Mouse (Mus musculus) heart, embryonic 11.5 days (tissue): ENCODE data around the gene Acp7. TPM values are rescaled to one million over a fixed set of nuclear protein-coding genes. Genes with fewer than 3 reads are reported as not detected.

ENCODE experiments used
- ATAC-seq: fragments of 200-750 bp; cut with Nextera tagmentation; replicated peaks from 2 replicates; pipeline ENCODE4 v1.8.0; 2017; ENCODE audit warnings: moderate library complexity; ENCODE audit not compliant: insufficient number of reproducible peaks, low FRiP score, low TSS enrichment
- H3K27ac ChIP-seq: fragments of 300-500 bp; sonication (generic); 2 replicates; pipeline ENCODE4 v1.5.1; 2014; ENCODE audit warnings: mild to moderate bottlenecking, low read depth, low read length
- H3K27me3 ChIP-seq: fragments of 300-500 bp; sonication (generic); 2 replicates; pipeline ENCODE4 v1.6.1; 2014; ENCODE audit warnings: mild to moderate bottlenecking, low read length, mixed read lengths; ENCODE audit not compliant: control insufficient read depth, insufficient read depth
- H3K36me3 ChIP-seq: fragments of 300-500 bp; sonication (generic); 2 replicates; pipeline ENCODE4 v1.6.1; 2014; ENCODE audit warnings: mild to moderate bottlenecking, low read length, moderate library complexity, mixed read lengths; ENCODE audit not compliant: control insufficient read depth, insufficient read depth
- H3K4me1 ChIP-seq: fragments of 300-500 bp; sonication (generic); 2 replicates; pipeline ENCODE4 v1.6.1; 2014; ENCODE audit warnings: low read length; ENCODE audit not compliant: control insufficient read depth, insufficient read depth
- H3K4me2 ChIP-seq: fragments of 300-500 bp; sonication (generic); 2 replicates; pipeline ENCODE4 v1.6.1; 2014; ENCODE audit warnings: mild to moderate bottlenecking, moderate library complexity
- H3K4me3 ChIP-seq: fragments of 300-500 bp; sonication (generic); 2 replicates; pipeline ENCODE4 v1.5.1; 2014; ENCODE audit warnings: low read depth, low read length
- H3K9ac ChIP-seq: fragments of 300-500 bp; sonication (generic); 2 replicates; pipeline ENCODE4 v1.6.1; 2014; ENCODE audit warnings: mild to moderate bottlenecking, low read depth, low read length, moderate library complexity
- H3K9me3 ChIP-seq: fragments of 300-500 bp; sonication (generic); replicated peaks from 2 replicates; pipeline ENCODE4 v1.6.1; 2016; ENCODE audit warnings: low read length; ENCODE audit not compliant: control insufficient read depth
- WGBS: fragments of 180-500 bp; shearing (Covaris S2); extraction: QIAGEN DNeasy Blood & Tissue Kit; methylation state at CpG from one replicate; pipeline ENCODE4 v1.1.7; 2014; ENCODE audit not compliant: insufficient replicate concordance; 5-methylcytosine and 5-hydroxymethylcytosine counted together
- polyA plus RNA-seq: library from polyadenylated mRNA; unstranded; fragments of >200 nt; fragmentation: Nextera tagmentation; extraction: Ambion mirVana; gene quantifications from 2 replicates; pipeline ENCODE4 v1.2.1, GENCODE M21; 2014

Gene Acp7
- polyA plus RNA-seq, 1 experiment from 2014 or later = not detected

DNA sequence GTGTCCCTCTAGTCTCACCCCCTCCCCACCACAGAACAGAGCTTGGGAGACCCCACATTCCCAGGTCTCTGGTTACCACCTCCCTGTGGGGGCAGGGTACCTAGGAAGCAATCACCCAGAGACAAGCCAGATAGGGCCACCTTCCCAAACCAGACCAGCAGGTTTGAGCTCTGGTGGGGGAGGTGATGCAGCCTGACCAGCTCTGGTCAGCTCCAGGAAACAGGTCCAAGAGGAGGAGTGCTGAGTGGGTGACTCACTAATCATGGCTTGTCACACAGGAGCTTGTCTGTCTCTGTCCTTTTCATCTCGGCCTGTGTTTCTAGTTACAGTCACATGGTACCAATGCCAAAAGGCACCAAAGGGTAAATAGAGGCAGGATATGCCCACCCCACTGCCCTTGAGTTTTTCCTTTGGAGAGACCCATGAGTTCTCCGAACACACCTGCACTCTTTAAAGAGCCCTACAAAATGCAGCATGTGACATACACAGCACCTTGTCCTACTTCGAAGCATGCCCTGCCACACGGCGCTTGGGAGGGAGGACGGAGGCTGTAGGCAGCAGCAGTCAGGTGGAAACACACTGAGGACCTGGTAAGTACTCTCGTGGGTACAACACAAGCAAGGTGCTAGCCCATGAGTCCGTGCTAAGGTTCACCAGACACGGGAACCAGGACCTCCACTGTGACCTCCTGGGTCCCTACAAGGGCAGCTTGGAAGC, 53.1 kb downstream of the Acp7 start:
- H3K9me3 ChIP-seq = no peaks in the 10 kb centered on the region
- ATAC-seq = 0 out of 2 replicates have a peak, but pooled peaks have one; percentile 28
- H3K4me3 ChIP-seq = no peak overlapping the region
- no peaks in the 10 kb centered on the region for H3K27me3 ChIP-seq
- 66% methylated on average over 9 of the region's 9 CpGs for WGBS
- H3K4me1 ChIP-seq = peaks cover 53% of the 10 kb centered on the region
- peak overlapping the region; percentile 35; the same call in 1 of the 2 replicates for H3K9ac ChIP-seq
- no peaks in the 10 kb centered on the region for H3K36me3 ChIP-seq
- peak overlapping the region; percentile 76 for H3K27ac ChIP-seq
- H3K4me2 ChIP-seq = no peak overlapping the region

DNA sequence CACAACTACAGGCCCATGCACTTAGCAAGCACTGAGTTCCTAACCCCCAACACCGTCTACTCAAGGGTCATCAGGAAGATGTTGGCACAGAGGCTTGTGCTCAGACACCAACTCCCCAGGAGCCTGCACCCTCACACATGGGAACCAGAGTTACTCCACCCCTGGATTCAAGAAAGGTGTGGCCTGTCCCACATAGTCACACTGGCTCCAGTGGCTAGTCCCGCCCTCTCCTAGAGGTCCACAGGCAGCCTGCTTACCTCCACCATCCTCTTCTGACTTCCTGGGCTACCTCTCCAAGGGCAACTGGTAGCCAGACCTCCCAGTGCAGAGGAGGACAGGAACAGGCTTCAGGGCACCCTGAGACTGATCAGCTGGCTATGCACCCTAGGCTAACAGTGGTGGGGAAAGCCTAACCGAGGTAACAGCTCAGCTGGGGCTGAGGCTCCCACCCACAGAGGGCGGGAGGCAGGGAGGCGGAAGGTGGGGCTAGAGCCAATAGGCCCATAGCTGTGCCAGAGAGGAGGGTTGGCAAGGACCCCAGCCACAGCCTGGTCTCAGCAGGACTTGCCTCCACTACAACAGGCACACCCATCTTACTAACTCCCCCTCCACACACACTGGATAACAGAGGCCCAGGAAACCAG, 54.7 kb downstream of the Acp7 start:
- no peak overlapping the region for H3K9ac ChIP-seq
- no peaks in the 10 kb centered on the region for H3K9me3 ChIP-seq
- WGBS = 69% methylated on average over 5 of the region's 5 CpGs
- H3K27ac ChIP-seq = peak overlapping the region; percentile 76; the same call in 1 of the 2 replicates
- H3K4me2 ChIP-seq = no peak overlapping the region
- no peak overlapping the region for H3K4me3 ChIP-seq
- no peak for ATAC-seq
- H3K4me1 ChIP-seq = peaks cover 62% of the 10 kb centered on the region
- H3K27me3 ChIP-seq = no peaks in the 10 kb centered on the region
- H3K36me3 ChIP-seq = no peaks in the 10 kb centered on the region

DNA sequence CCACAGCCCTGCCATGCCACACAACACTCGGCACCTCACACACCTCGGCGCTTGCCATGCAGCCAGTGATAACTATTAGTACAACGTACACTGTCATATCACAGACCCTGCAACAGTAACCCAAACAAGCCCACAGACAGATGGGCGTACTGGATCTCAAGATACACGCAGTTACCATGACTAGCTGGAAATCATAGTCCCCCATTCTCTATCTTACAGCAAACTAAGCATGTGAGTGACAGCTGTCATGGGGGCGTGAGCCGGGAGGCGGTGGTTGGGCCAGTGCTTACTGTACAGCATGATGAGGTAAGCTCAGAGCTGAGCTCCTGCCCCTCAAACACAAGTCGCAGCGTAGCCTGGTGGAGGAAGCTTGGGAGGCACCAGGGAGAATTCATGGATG, 55.5 kb downstream of the Acp7 start:
- no peak for ATAC-seq
- peaks cover 70% of the 10 kb centered on the region for H3K4me1 ChIP-seq

DNA sequence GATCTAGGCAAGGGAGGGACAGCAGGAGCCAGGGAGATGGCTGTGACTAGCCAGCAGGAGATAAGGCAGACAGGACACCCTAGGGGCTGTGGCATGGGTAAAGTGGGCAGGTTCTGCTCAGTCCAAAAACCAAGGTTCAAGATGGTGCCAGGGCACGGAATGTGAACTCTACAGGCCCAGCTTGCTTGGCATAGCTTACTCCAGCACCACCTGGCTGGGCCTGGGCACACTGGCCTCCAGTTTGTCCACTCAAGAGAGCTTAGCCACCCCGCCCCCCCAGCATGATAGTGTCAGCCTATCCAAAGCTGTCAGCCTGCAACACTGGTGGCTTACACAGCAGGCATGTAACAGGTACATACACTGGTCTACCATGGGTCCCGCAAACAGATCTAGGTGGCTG, 57.9 kb downstream of the Acp7 start:
- H3K27me3 ChIP-seq = no peaks in the 10 kb centered on the region
- no peak for ATAC-seq
- H3K27ac ChIP-seq = no peak overlapping the region
- H3K9me3 ChIP-seq = no peaks in the 10 kb centered on the region
- peaks cover 62% of the 10 kb centered on the region for H3K4me1 ChIP-seq
- no peak overlapping the region for H3K4me2 ChIP-seq
- peak overlapping the region; percentile 10; the same call in 1 of the 2 replicates for H3K9ac ChIP-seq
- no peak overlapping the region for H3K4me3 ChIP-seq
- H3K36me3 ChIP-seq = no peaks in the 10 kb centered on the region
- 92% methylated on average over 3 of the region's 3 CpGs for WGBS

More for the DNA sequence above, 55.5 kb downstream of the Acp7 start:
- no peaks in the 10 kb centered on the region for H3K36me3 ChIP-seq
- WGBS = 85% methylated on average over 11 of the region's 11 CpGs
- no peaks in the 10 kb centered on the region for H3K9me3 ChIP-seq
- no peak overlapping the region for H3K27ac ChIP-seq
- H3K4me2 ChIP-seq = no peak overlapping the region
- no peak overlapping the region for H3K9ac ChIP-seq
- no peaks in the 10 kb centered on the region for H3K27me3 ChIP-seq
- no peak overlapping the region for H3K4me3 ChIP-seq

DNA sequence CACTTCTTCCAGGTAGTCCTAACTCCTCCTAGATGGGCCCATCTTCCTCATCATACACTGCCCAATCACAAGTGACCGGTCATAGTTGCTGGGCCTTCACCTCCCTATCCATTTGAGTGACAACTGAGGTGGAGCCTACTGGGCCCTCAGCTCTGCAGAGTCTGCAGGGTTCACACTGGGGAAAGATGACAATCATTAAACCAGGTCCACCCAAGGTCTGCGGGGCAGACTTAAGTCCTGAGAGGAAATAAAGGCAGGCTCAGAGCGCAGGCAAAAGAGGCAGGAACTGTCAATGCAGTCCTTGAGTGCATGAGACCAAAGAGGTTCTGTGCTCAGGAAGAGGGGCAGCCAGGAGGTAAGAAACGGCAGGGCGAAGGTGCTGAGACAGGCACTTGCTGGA, 58.4 kb downstream of the Acp7 start:
- ATAC-seq = no peak
- Histone ChIP-seq H3K4me1 (peaks cover 56% of the 10 kb centered on the region), H3K9ac (no peak overlapping the region), H3K4me3 (no peak overlapping the region), H3K27ac (no peak overlapping the region), H3K4me2 (no peak overlapping the region), H3K9me3 (no peaks in the 10 kb centered on the region), H3K36me3 (peaks cover 2% of the 10 kb centered on the region), H3K27me3 (no peaks in the 10 kb centered on the region)
- WGBS = 82% methylated on average over 5 of the region's 5 CpGs

DNA sequence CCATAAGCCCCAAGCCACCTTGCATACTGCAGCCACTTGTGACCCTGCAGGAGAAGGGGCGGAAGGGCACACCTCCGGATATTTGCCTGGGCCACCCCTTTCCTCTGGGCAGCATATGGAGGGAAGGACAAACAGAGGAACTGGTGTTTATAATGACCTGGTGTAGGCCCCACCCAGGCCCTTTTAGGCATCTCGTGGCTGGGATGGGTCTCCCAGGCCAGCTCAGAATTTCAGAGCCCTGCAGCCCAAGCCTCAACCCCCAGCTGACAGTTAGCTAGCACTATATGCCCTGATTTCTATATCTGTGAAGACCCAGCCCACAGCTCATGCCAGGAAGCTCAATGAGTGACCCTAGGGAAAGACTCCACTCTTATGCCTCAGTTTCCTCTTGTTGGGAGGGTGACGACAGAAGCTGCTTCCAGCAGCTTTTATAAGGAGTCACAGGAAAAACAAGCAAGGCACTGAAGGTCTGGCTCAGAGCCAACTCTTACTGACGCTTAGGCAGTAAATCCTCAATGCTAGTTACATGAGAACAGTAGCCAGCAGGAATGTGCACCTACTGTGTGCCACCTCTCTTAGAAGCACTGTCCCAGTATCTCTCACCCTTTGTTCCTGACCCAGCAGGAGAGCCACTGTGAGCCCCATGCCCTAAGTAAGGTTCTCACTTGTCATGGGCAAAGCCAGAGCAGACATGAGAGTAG, 60.0 kb downstream of the Acp7 start:
- 39% methylated on average over 5 of the region's 5 CpGs for WGBS
- no peak overlapping the region for H3K4me2 ChIP-seq
- H3K27me3 ChIP-seq = no peaks in the 10 kb centered on the region
- peaks cover 41% of the 10 kb centered on the region for H3K4me1 ChIP-seq
- no peak for ATAC-seq
- H3K4me3 ChIP-seq = no peak overlapping the region
- H3K9me3 ChIP-seq = no peaks in the 10 kb centered on the region
- no peak overlapping the region for H3K9ac ChIP-seq
- H3K27ac ChIP-seq = 0 out of 2 replicates have a peak overlapping the region, but pooled peaks have one; percentile 0
- peaks cover 14% of the 10 kb centered on the region for H3K36me3 ChIP-seq

DNA sequence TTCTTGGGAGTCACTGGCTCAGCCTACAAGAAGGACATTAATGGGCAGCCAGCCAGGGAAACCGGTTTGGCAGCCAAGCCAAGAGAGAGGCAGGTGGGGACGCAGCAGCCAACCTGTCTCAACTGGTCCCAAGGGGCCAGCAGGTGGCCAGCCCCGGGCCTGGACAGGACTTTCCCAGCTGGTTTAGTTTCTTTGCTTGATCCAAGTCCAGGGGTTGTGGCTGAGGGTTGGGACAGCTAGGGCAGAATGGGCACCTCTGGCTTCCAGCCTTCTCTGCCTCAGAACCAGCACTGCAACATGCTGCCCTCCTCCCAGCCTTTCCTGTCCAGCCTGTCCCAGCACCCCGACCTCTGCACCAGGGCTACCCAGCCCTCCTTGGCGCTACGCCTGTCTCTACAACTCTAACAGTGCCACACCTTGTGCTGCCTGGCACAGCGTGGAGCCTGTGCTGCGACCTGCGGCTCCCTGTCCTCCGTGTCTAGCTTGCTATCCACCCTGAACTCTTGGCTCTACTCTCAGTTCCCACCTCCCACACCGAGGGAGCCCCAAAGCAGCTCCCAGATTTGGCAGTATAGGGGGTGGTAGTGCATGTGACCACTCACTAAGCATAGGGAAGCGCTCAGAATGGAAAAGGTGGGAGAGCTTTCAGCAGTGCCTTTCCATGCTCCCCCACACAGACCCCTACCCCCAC, 60.7 kb downstream of the Acp7 start:
- Histone ChIP-seq H3K27ac (0 out of 2 replicates have a peak overlapping the region, but pooled peaks have one; percentile 0), H3K27me3 (no peaks in the 10 kb centered on the region), H3K9me3 (no peaks in the 10 kb centered on the region), H3K36me3 (peaks cover 16% of the 10 kb centered on the region), H3K4me2 (no peak overlapping the region), H3K9ac (no peak overlapping the region), H3K4me3 (no peak overlapping the region), H3K4me1 (peaks cover 35% of the 10 kb centered on the region)
- WGBS = 66% methylated on average over 12 of the region's 12 CpGs
- no peak for ATAC-seq

DNA sequence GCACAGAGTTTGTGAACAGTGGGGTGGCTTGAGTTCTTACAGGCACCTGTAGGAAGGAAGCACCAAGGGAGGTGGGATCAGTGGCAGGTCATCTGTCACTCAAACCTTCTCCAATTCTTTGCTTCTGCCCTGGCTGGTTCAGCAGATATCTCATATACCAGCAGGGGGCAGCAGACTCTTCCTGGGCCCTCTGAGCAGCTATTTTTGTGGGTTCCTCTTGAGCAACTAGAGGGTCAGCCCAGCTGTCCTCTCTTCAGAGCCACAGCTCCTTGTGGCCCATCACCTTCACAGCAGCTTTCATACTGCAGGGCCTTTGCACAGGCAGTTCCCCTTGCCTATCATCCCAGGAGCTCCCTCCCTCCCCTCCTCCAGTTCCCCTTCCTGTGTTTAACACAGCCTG, 62.9 kb downstream of the Acp7 start:
- H3K27me3 ChIP-seq = no peaks in the 10 kb centered on the region
- no peak overlapping the region for H3K4me2 ChIP-seq
- H3K36me3 ChIP-seq = peaks cover 26% of the 10 kb centered on the region
- no peak overlapping the region for H3K27ac ChIP-seq
- H3K9me3 ChIP-seq = no peaks in the 10 kb centered on the region
- ATAC-seq = no peak
- H3K4me1 ChIP-seq = peaks cover 31% of the 10 kb centered on the region
- H3K4me3 ChIP-seq = no peak overlapping the region
- H3K9ac ChIP-seq = no peak overlapping the region
